Mouse (Mus musculus): ENCODE results near the gene Primpol. TPM values are rescaled to one million over a fixed set of nuclear protein-coding genes. Genes with fewer than 3 reads are reported as not detected.
A peak's percentile ranks its signal among the peaks of the same experiment; 100 is the strongest.
"Not testable (repeated sequence)": the region's sequence is repeated elsewhere in the genome, so short reads cannot be mapped to it uniquely, and the experiment has no call there.

Primpol gene
- polyA plus RNA-seq, 1 experiment from 2014 or later: 13.8 TPM

DNA sequence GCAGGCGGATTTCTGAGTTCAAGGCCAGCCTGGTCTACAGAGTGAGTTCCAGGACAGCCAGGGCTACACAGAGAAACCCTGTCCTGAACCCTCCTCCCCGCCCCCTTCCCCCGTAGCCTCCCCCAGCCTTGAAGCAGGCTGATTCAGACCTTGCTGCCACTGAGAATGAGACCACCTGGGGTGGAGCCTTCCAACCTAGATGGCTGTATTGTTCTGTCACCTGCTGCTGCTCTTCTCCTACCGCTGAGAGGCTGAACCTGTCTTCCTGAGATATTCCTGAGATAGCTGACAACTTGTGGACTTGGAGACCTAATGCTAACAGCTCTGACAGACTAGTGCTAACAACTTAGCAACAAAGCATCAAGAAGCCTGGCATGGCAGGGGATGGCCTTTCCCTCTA is 32.7 kb downstream of the Primpol start:
- not testable (repeated sequence) for ATAC-seq (ENCODE audit: insufficient read depth, low FRiP score, low read depth)

DNA sequence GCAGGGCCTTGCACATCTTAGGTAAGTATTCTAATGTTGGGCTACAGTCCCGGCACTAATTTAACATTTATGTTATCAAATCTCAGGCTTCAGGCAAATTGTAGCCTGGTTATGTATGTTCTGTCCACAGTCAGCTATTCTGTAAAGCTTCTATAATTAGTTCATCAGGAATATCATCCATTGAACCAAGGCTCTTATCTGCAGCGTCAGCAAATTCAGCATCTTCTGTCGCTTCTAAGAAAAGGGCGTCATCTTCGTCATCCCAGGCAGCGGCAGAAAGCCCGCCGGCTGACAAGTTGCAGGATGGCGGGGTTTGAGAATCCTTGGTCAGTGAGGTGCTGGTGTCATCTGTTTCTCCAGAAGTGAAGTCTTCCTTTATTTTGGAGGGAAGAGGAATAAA is 38.2 kb downstream of the Primpol start:
- Histone ChIP-seq H3K9ac (no peak overlapping the region), H3K4me3 (replicated peaks) (no peak overlapping the region), H3K9me3 (no peaks in the 10 kb centered on the region), H3K27me3 (replicated peaks) (no peaks in the 10 kb centered on the region), H3K4me2 (no peak overlapping the region), H3K36me3 (peaks cover 20% of the 10 kb centered on the region; the same call in 1 of the 2 replicates), H3K27ac (no peak overlapping the region), H3K4me1 (no peaks in the 10 kb centered on the region)
- ATAC-seq (ENCODE audit: insufficient read depth, low FRiP score, low read depth): no peak
- 92% methylated on average over 9 of the region's 9 CpGs for WGBS

More for the DNA sequence above, 32.7 kb downstream of the Primpol start:
- not testable (repeated sequence) for H3K9me3 ChIP-seq; H3K4me2 ChIP-seq; H3K4me3 ChIP-seq (replicated peaks); H3K27ac ChIP-seq; H3K36me3 ChIP-seq; H3K4me1 ChIP-seq; H3K27me3 ChIP-seq (replicated peaks); H3K9ac ChIP-seq
- WGBS: 49% methylated on average over 4 of the region's 4 CpGs

DNA sequence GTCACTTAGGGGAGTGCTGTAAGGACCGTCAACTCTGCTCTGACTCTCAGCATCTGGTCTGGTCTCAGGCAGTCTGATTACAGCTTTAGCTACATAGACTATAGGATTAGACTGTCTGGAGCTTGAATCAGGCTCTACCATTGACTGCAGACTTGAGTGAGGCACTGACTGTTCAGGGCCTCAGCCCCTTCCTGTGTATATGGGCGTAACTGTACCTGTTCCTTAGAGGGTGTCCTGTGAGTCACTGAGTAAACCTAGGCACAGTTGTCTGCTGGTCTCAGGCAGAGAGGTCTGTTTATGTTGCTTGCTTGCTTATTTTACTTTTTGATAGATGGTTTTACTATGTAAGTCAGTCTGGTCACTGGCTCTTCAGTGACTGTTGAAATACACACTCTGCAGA is 43.0 kb downstream of the Primpol start:
- no peaks in the 10 kb centered on the region for H3K9me3 ChIP-seq
- no peak overlapping the region for H3K4me2 ChIP-seq
- no peak overlapping the region for H3K9ac ChIP-seq
- 79% methylated on average over 2 of the region's 2 CpGs for WGBS
- peak; percentile 53; the same call in 1 of the 2 replicates for ATAC-seq (ENCODE audit: insufficient read depth, low FRiP score, low read depth)
- peaks cover 17% of the 10 kb centered on the region; the same call in 1 of the 2 replicates for H3K36me3 ChIP-seq
- no peaks in the 10 kb centered on the region for H3K27me3 ChIP-seq (replicated peaks)
- no peaks in the 10 kb centered on the region for H3K4me1 ChIP-seq
- no peak overlapping the region for H3K4me3 ChIP-seq (replicated peaks)
- no peak overlapping the region for H3K27ac ChIP-seq

DNA sequence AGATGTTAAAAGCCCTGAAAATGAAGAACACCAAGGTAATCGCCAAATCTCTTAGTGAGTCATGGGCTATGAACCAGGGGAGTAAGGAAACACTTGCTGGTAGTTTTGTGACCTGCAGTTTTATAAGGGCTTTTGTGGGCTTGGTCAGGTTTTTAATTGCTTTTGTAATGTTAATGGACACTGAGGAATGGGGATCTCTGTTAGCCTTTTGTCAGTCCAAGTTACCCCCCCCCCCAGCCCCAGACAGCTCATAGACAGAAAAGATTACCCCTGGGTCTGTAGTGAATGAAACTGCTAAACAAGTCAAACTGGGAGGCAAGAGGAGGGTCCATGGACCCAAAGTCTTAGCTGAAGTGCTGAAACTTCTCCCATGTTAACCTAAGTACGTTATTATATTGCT is 43.6 kb downstream of the Primpol start:
- WGBS: 85% methylated on average over 2 of the region's 2 CpGs

DNA sequence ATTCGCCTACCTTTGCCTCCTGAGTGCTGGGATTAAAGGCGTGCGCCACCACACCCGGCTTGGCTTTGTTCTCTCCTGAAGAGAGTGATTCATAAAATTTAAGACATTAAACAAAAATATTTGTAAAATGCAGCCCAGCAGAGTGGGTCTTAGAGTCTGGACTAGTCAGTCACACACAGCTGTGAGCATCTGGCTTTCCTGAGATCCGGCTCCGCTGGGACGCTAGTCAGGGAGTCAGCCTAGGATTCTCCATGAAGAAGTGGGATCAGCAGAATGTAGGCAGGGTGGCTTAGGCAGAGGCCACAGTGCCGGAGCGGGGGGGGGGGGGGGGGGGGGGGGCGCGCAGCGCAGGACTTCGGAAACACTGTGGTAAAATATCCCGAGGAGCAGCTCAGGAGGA is 46.3 kb downstream of the Primpol start:
- H3K4me1 ChIP-seq: no peaks in the 10 kb centered on the region
- H3K4me2 ChIP-seq: no peak overlapping the region
- no peaks in the 10 kb centered on the region for H3K9me3 ChIP-seq
- ATAC-seq (ENCODE audit: insufficient read depth, low FRiP score, low read depth): no peak
- no peak overlapping the region for H3K4me3 ChIP-seq (replicated peaks)
- no peak overlapping the region for H3K9ac ChIP-seq
- peaks cover 6% of the 10 kb centered on the region; the same call in 1 of the 2 replicates for H3K36me3 ChIP-seq
- H3K27ac ChIP-seq: no peak overlapping the region
- 61% methylated on average over 9 of the region's 14 CpGs for WGBS
- no peaks in the 10 kb centered on the region for H3K27me3 ChIP-seq (replicated peaks)

More for the DNA sequence above, 43.6 kb downstream of the Primpol start:
- no peaks in the 10 kb centered on the region for H3K9me3 ChIP-seq
- no peak overlapping the region for H3K4me3 ChIP-seq (replicated peaks)
- H3K4me1 ChIP-seq: no peaks in the 10 kb centered on the region
- no peak for ATAC-seq (ENCODE audit: insufficient read depth, low FRiP score, low read depth)
- no peaks in the 10 kb centered on the region for H3K27me3 ChIP-seq (replicated peaks)
- H3K36me3 ChIP-seq: peaks cover 12% of the 10 kb centered on the region; the same call in 1 of the 2 replicates
- no peak overlapping the region for H3K9ac ChIP-seq
- no peak overlapping the region for H3K4me2 ChIP-seq
- no peak overlapping the region for H3K27ac ChIP-seq

DNA sequence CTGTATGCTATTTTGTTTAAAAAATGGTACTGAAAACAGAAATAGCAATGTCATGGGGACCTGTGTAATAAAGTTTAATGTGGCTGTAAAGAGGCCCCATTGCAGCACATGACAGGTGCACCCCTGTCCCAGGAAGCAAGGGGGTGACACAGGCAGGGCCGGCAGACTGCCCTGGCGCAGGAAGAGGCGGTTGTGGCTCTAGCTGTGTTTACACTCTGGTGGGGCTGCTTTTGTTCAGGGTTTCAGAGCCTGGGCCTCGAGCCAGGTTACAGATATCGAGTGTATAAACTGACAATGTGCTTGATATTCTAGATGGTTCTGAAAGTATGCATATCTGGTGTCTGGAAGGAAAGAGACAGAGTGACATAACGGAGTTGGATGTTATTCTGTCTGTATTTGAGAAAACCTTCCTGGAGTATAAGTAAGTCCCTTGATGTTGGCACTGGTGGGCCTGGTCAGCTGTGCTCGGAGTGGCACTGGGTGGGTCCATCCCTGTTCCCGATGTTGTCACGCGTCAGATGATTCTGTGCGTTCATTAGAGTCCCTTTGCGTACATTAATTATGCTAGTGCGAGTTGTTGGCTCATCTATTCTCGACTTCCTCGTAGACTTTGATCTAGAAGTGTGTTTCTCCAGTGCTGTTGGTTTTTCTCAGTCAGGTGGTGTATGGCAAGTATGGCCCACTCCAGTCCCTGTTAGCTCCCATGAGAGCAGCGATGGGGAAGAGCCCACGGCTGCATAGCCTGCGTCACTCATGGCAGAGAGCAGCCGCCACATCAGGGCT is 47.2 kb downstream of the Primpol start:
- Histone ChIP-seq H3K4me3 (replicated peaks) (no peak overlapping the region), H3K9me3 (no peaks in the 10 kb centered on the region), H3K9ac (no peak overlapping the region), H3K4me2 (no peak overlapping the region), H3K27ac (0 out of 2 replicates have a peak overlapping the region, but pooled peaks have one; percentile 26), H3K36me3 (peaks cover 10% of the 10 kb centered on the region; the same call in 1 of the 2 replicates), H3K4me1 (no peaks in the 10 kb centered on the region), H3K27me3 (replicated peaks) (no peaks in the 10 kb centered on the region)
- no peak for ATAC-seq (ENCODE audit: insufficient read depth, low FRiP score, low read depth)
- 76% methylated on average over 19 of the region's 19 CpGs for WGBS

DNA sequence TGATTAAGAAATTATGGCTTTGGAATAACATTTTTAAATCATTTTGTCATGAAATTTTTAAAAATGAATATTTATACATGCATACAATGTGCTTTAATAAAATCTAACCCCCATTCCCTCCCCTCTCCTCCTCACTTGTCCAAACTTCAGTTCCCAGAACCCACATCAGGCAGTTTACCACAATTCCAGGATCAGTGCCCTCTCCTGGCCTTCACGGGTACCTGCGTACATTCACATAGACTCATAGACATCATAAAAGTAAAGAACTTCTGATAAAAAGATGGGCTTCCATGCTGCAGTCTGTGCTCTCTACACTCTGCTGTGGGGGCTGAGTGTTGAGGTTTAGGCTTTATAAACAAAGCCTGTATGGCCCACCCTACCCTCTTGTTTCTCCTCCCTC is 48.1 kb downstream of the Primpol start:
- 84% methylated on average over 2 of the region's 2 CpGs for WGBS
- no peaks in the 10 kb centered on the region for H3K9me3 ChIP-seq
- ATAC-seq (ENCODE audit: insufficient read depth, low FRiP score, low read depth): no peak

DNA sequence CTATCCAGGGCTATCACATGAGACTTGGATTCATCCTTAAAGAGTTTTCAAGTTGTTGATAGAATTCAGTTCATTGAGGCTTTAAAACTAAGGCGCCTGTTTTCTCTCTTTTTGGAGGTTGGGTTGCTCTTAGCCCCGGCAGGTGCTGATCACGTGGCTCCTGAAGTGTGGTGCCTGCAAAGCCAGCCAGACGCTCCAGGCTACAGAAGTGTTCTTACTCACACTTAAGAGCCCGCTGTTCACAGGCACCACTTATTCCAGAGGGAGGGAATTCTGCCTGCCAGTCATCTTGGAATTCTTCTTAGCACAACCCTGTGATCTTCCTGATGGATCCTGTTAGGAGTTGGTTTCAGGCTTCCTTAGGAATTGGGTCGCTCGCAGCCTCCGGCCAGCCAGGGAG is 49.1 kb downstream of the Primpol start:
- Histone ChIP-seq H3K4me2 (no peak overlapping the region), H3K4me3 (replicated peaks) (no peak overlapping the region), H3K4me1 (no peaks in the 10 kb centered on the region), H3K9ac (no peak overlapping the region), H3K27ac (no peak overlapping the region), H3K36me3 (peaks cover 7% of the 10 kb centered on the region; the same call in 1 of the 2 replicates), H3K9me3 (no peaks in the 10 kb centered on the region), H3K27me3 (replicated peaks) (no peaks in the 10 kb centered on the region)
- WGBS: 89% methylated on average over 8 of the region's 8 CpGs
- no peak for ATAC-seq (ENCODE audit: insufficient read depth, low FRiP score, low read depth)

More for the DNA sequence above, 48.1 kb downstream of the Primpol start:
- H3K27me3 ChIP-seq (replicated peaks): no peaks in the 10 kb centered on the region
- peaks cover 7% of the 10 kb centered on the region; the same call in 1 of the 2 replicates for H3K36me3 ChIP-seq
- no peak overlapping the region for H3K4me3 ChIP-seq (replicated peaks)
- H3K9ac ChIP-seq: no peak overlapping the region
- no peak overlapping the region for H3K27ac ChIP-seq
- no peak overlapping the region for H3K4me2 ChIP-seq
- H3K4me1 ChIP-seq: no peaks in the 10 kb centered on the region

DNA sequence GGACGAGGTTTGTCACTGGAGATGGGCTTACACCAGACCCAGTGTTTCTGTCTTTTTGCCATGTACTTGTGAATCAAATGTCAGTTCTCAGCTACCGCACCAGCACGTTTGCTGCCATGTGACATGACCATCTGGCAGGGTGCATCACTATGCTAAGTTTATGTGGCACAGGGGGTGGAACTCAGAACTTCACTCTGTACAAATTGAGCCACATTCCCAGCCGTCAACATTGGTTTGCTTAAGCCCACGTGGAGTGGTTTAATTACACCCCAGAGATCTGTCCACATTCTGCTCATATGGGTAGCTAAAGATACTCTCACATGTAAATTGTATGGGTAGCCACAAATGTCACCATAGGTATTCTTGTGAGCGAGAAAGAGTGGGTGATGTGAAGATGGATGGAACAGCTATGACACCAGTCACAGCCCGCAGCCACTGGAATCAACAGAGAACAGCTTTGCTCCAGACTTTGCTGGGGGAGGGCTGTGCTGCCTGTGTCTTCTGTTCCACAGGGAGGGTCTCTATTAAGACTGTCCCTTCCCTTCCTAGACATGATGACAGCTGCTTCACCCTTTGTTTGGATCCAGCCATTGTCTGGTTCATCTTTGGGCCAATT is 50.0 kb downstream of the Primpol start:
- Histone ChIP-seq H3K9ac (no peak overlapping the region), H3K4me1 (no peaks in the 10 kb centered on the region), H3K27ac (no peak overlapping the region), H3K9me3 (no peaks in the 10 kb centered on the region), H3K27me3 (replicated peaks) (no peaks in the 10 kb centered on the region), H3K36me3 (peaks cover 11% of the 10 kb centered on the region; the same call in 1 of the 2 replicates), H3K4me3 (replicated peaks) (no peak overlapping the region), H3K4me2 (no peak overlapping the region)
- WGBS: 82% methylated on average over 7 of the region's 7 CpGs
- ATAC-seq (ENCODE audit: insufficient read depth, low FRiP score, low read depth): no peak

DNA sequence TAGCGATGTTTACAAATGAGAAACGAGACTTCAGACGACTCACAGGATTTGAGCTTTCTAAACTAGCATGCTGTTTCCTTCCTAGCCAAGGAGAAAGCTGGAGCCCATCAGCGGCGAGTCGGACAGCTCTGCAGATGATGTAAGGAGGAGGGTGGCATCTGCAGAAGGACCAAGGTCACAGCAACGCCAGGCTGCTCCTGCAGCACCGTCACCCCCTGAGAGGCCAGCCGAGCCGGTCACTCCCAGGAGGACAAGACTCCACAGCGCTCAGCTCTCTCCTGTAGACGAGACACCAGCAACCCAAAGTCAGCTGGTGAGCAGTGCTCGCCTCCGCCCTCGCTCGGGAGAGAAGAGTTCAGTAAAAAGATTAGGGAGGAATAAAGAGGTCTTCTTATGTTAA is 54.7 kb downstream of the Primpol start:
- no peaks in the 10 kb centered on the region for H3K4me1 ChIP-seq
- H3K9ac ChIP-seq: no peak overlapping the region
- ATAC-seq (ENCODE audit: insufficient read depth, low FRiP score, low read depth): no peak
- H3K36me3 ChIP-seq: peaks cover 17% of the 10 kb centered on the region
- H3K27ac ChIP-seq: no peak overlapping the region
- WGBS: 85% methylated on average over 16 of the region's 16 CpGs
- no peak overlapping the region for H3K4me2 ChIP-seq
- H3K27me3 ChIP-seq (replicated peaks): no peaks in the 10 kb centered on the region
- no peaks in the 10 kb centered on the region for H3K9me3 ChIP-seq
- H3K4me3 ChIP-seq (replicated peaks): no peak overlapping the region

DNA sequence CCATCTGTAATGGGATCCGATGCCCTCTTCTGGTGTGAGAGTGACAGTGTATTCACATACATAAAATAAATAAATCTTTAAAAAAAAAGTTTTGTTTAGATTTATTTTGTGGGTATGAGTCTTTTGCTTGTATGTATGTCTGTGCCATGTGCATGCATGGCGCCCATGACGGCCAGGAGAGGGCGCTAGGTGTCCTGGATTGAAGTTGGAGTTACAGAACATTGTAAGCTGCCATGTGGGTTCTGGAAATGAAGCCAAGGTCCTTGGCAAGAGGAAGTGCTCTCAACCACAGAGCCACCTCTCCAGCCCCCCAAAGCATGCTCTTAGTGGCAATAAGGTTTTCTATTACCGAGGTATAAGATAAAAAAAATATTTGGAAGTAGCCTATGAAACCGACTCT is 57.6 kb downstream of the Primpol start:
- H3K4me1 ChIP-seq: no peaks in the 10 kb centered on the region
- no peak for ATAC-seq (ENCODE audit: insufficient read depth, low FRiP score, low read depth)
- 80% methylated on average over 6 of the region's 6 CpGs for whole genome bisulfite sequencing

DNA sequence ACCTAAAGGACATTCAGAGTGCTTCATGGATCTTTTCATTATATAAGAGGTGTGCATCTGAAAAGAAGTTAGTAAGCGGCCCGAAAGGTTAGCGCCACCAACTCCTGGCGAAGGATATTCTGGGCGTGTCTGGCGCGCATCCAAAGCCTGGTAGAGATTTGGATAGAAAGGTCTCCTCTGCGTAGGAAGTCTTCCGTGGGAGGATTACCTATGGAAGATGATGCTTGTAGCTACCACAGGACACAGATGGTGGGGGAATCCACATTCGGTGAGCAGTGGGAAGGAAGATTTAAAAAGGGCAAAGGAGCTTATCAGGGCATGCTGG is 64.6 kb downstream of the Primpol start:
- Histone ChIP-seq H3K9me3 (no peaks in the 10 kb centered on the region), H3K4me3 (replicated peaks) (peak overlapping the region; percentile 81), H3K27ac (no peak overlapping the region), H3K27me3 (replicated peaks) (no peaks in the 10 kb centered on the region), H3K4me2 (peak overlapping the region; percentile 71), H3K36me3 (no peaks in the 10 kb centered on the region), H3K9ac (peak overlapping the region; percentile 57), H3K4me1 (peaks cover 5% of the 10 kb centered on the region; the same call in 1 of the 2 replicates)
- under 1% methylated on average over 10 of the region's 10 CpGs for WGBS
- ATAC-seq (ENCODE audit: insufficient read depth, low FRiP score, low read depth): no peak

More for the DNA sequence above, 57.6 kb downstream of the Primpol start:
- no peak overlapping the region for H3K4me2 ChIP-seq
- peaks cover 10% of the 10 kb centered on the region for H3K36me3 ChIP-seq
- H3K4me3 ChIP-seq (replicated peaks): no peak overlapping the region
- no peak overlapping the region for H3K9ac ChIP-seq
- H3K27me3 ChIP-seq (replicated peaks): no peaks in the 10 kb centered on the region
- H3K9me3 ChIP-seq: no peaks in the 10 kb centered on the region
- H3K27ac ChIP-seq: no peak overlapping the region

Measured in stomach, embryonic 15.5 days (tissue).